Mouse (Mus musculus) limb, embryonic 11.5 days (tissue): ENCODE measurements around the gene Tmem132d. TPM values are rescaled to one million over a fixed set of nuclear protein-coding genes. Genes with fewer than 3 reads are reported as not detected.

Experiments used
- ATAC-seq: fragments of 200-750 bp; cut with Nextera tagmentation; 2 replicates; pipeline ENCODE4 v1.8.0; 2017; ENCODE audit warnings: low read depth; ENCODE audit not compliant: insufficient number of reproducible peaks, low FRiP score, low TSS enrichment
- DNase-seq: peaks from one replicate; pipeline ENCODE4 v3.0.0-alpha.2; 2015; ENCODE audit warnings: low spot score
- H3K27ac ChIP-seq: fragments of 300-500 bp; sonication (generic); replicated peaks from 2 replicates; pipeline ENCODE4 v1.5.1; 2014; ENCODE audit warnings: low read depth, mild to moderate bottlenecking, low read length
- H3K27me3 ChIP-seq: fragments of 300-500 bp; sonication (generic); 2 replicates; pipeline ENCODE4 v1.6.1; 2014; ENCODE audit warnings: mild to moderate bottlenecking, low read length, mixed read lengths; ENCODE audit not compliant: control insufficient read depth, insufficient read depth
- H3K36me3 ChIP-seq: fragments of 300-500 bp; sonication (generic); 2 replicates; pipeline ENCODE4 v1.6.1; 2014; ENCODE audit warnings: mild to moderate bottlenecking, low read length, moderate library complexity, mixed read lengths; ENCODE audit not compliant: control insufficient read depth, insufficient read depth
- H3K4me1 ChIP-seq: fragments of 300-500 bp; sonication (generic); 2 replicates; pipeline ENCODE4 v1.6.1; 2014; ENCODE audit warnings: low read length, mixed read lengths; ENCODE audit not compliant: control insufficient read depth, insufficient read depth
- H3K4me2 ChIP-seq: fragments of 300-500 bp; sonication (generic); 2 replicates; pipeline ENCODE4 v1.6.1; 2014; ENCODE audit warnings: low read depth, mild to moderate bottlenecking, moderate library complexity; ENCODE audit not compliant: severe bottlenecking
- H3K4me3 ChIP-seq: fragments of 300-500 bp; sonication (generic); 2 replicates; pipeline ENCODE4 v1.5.1; 2014; ENCODE audit warnings: low read depth, low read length
- H3K9ac ChIP-seq: fragments of 300-500 bp; sonication (generic); 2 replicates; pipeline ENCODE4 v1.6.1; 2014; ENCODE audit warnings: mild to moderate bottlenecking, low read length
- H3K9me3 ChIP-seq: fragments of 300-500 bp; sonication (generic); 2 replicates; pipeline ENCODE4 v1.6.1; 2016; ENCODE audit warnings: low read length; ENCODE audit not compliant: control insufficient read depth
- WGBS: fragments of 180-500 bp; shearing (Covaris S2); extraction: QIAGEN DNeasy Blood & Tissue Kit; methylation state at CpG from one replicate; pipeline ENCODE4 v1.1.7; 2014; 5-methylcytosine and 5-hydroxymethylcytosine counted together
- polyA plus RNA-seq: library from polyadenylated mRNA; unstranded; fragments of >200 nt; fragmentation: Nextera tagmentation; extraction: Ambion mirVana; gene quantifications from 2 replicates; pipeline ENCODE4 v1.2.1, GENCODE M21; 2014

Tmem132d gene
- polyA plus RNA-seq, 1 experiment from 2014 or later, result 0.60 TPM

DNA sequence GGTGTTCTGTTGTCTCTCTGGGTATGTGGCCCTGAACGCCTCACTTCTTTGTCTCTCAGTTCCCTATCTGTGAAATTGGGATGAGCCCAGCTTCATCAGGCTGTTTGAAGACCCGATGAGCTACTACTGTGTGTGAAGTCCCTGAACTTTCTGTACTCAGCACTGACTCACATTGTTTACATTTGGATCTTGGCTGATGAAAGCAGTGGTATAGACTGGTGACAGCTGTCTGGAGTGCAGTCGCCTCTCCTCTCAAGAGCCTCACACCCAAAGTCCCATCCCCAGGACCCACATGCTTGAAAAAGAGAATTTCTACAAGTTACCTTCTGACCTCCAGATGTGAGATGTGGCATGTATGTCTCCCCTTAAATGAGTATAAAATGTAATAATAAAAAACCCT, 625.5 kb downstream of the Tmem132d start:
- ATAC-seq (no peak), DNase-seq (no peak)
- WGBS, result 84% methylated on average over 3 of the region's 3 CpGs
- Histone ChIP-seq H3K4me3 (no peak overlapping the region), H3K9me3 (no peaks in the 10 kb centered on the region), H3K9ac (no peak overlapping the region), H3K4me2 (no peak overlapping the region), H3K27me3 (no peaks in the 10 kb centered on the region), H3K36me3 (no peaks in the 10 kb centered on the region), H3K4me1 (no peaks in the 10 kb centered on the region), H3K27ac (no peak overlapping the region)

DNA sequence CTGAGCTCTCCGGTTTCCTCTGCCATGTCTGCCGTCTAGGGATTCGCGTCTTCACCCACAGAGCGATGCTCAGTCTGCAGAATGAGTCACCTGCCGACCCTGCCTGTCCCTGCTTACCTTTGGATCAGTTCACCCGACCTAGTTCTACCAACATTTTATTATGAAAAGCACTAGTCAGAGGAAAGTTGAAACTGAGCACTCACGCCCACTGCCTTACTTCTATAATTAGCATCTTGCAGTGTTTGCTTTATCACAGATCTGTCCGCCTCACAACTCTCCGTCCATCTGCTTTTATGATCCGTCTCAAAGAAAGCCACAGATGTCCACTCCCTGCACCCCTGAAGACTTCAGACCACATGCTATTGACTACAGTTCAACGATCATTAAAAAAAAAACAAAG, 626.0 kb downstream of the Tmem132d start:
- no peak overlapping the region for H3K9ac ChIP-seq
- H3K4me1 ChIP-seq, result no peaks in the 10 kb centered on the region
- no peaks in the 10 kb centered on the region for H3K36me3 ChIP-seq
- H3K27me3 ChIP-seq, result no peaks in the 10 kb centered on the region
- no peak for DNase-seq
- 91% methylated on average over 12 of the region's 12 CpGs for WGBS
- no peak overlapping the region for H3K4me2 ChIP-seq
- no peak for ATAC-seq
- no peak overlapping the region for H3K4me3 ChIP-seq
- no peaks in the 10 kb centered on the region for H3K9me3 ChIP-seq
- no peak overlapping the region for H3K27ac ChIP-seq

DNA sequence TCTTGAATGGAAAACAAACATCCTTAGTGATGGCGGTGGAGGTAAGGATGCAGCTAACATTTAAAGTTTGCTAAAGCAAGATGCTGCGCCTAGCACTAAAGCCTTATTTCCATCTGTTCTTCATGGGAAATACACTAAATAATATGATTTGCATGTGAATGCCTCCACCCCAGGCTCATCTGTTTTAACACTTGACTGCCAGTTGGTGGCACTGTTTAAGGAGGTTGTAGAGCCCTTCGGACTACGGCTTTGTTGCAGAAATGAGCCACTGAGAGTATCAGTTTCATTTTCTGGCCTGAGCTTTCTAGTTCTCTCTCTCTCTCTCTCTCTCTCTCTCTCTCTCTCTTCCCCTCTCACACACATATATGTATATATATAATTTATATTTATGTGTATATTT, 632.0 kb downstream of the Tmem132d start:
- no peak overlapping the region for H3K27ac ChIP-seq
- no peak overlapping the region for H3K4me2 ChIP-seq
- ATAC-seq (no peak), DNase-seq (no peak)
- H3K27me3 ChIP-seq, result no peaks in the 10 kb centered on the region
- no peak overlapping the region for H3K4me3 ChIP-seq
- H3K9me3 ChIP-seq, result no peaks in the 10 kb centered on the region
- no peaks in the 10 kb centered on the region for H3K4me1 ChIP-seq
- no peak overlapping the region for H3K9ac ChIP-seq
- 65% methylated on average over 4 of the region's 4 CpGs for WGBS
- no peaks in the 10 kb centered on the region for H3K36me3 ChIP-seq

DNA sequence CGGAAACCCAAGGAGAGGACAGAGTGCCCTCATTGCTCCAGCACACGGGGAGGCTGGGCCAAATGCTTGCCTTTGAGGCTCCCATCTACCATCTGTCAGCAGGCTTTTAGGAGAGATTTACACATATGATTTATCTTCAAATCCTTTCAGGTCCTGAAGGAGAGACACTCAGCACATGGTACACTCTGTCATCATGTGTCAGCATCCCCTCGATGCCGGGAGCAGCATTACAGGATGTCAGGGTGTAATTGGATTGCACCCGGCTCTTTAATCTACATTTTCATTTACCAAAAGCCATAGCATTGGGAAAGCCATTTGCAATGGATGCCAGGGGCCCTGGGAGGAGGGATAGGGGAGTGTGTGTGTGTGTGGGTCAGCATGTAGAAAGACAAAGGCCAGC, 651.7 kb downstream of the Tmem132d start:
- WGBS, result 69% methylated on average over 5 of the region's 5 CpGs
- H3K27me3 ChIP-seq, result no peaks in the 10 kb centered on the region
- H3K9ac ChIP-seq, result no peak overlapping the region
- H3K4me3 ChIP-seq, result no peak overlapping the region
- DNase-seq (no peak), ATAC-seq (no peak)
- no peaks in the 10 kb centered on the region for H3K4me1 ChIP-seq
- no peaks in the 10 kb centered on the region for H3K9me3 ChIP-seq
- no peak overlapping the region for H3K4me2 ChIP-seq
- H3K27ac ChIP-seq, result no peak overlapping the region
- H3K36me3 ChIP-seq, result no peaks in the 10 kb centered on the region

DNA sequence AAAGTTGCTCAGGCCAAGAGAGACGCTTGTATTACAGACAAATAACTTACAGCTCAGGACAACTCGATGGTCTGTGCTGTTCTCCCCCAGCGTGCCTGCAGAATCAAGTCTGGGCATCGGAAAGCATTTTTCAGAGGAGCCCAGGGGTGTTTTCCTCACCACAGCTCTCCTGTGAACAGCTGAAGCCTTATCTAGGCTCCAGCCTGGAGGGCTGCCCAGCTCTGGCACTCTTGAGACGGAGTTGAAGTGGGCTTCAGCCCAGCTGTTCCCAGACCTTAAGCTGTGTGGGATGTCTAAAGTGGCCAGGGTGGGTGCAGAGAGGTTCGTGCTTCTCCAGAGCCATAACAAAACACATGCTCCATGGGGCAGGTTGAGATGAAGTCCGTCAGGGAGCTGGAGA, 657.1 kb downstream of the Tmem132d start:
- Histone ChIP-seq H3K27ac (no peak overlapping the region), H3K27me3 (no peaks in the 10 kb centered on the region), H3K9ac (no peak overlapping the region), H3K4me2 (no peak overlapping the region), H3K36me3 (no peaks in the 10 kb centered on the region), H3K9me3 (no peaks in the 10 kb centered on the region), H3K4me1 (no peaks in the 10 kb centered on the region), H3K4me3 (no peak overlapping the region)
- ATAC-seq, result no peak
- WGBS, result 71% methylated on average over 7 of the region's 7 CpGs
- DNase-seq, result no peak

DNA sequence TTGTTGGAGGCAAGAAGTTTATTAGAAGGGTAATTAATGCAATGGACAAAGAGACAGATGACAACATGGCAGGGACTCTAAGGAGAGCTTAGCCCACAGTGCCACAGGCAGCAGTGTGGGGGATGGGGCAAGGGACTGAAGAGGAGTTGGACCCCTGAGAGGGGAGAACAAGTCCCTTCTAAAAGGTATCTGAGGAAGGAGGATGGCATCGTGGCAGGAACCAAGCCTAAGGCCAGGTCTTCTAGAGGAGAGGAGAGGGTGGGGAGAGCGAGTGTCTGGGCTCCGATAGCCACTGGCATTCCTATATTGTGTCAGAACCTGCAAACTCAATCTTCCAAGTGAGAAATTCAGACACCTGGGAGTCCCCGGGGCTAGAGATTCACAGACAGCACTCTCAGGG, 674.3 kb downstream of the Tmem132d start:
- Histone ChIP-seq H3K9me3 (no peaks in the 10 kb centered on the region), H3K36me3 (no peaks in the 10 kb centered on the region), H3K4me2 (no peak overlapping the region), H3K9ac (no peak overlapping the region), H3K27me3 (no peaks in the 10 kb centered on the region), H3K27ac (no peak overlapping the region), H3K4me3 (no peak overlapping the region), H3K4me1 (no peaks in the 10 kb centered on the region)
- DNase-seq (no peak), ATAC-seq (no peak)
- whole genome bisulfite sequencing, result 78% methylated on average over 4 of the region's 4 CpGs

DNA sequence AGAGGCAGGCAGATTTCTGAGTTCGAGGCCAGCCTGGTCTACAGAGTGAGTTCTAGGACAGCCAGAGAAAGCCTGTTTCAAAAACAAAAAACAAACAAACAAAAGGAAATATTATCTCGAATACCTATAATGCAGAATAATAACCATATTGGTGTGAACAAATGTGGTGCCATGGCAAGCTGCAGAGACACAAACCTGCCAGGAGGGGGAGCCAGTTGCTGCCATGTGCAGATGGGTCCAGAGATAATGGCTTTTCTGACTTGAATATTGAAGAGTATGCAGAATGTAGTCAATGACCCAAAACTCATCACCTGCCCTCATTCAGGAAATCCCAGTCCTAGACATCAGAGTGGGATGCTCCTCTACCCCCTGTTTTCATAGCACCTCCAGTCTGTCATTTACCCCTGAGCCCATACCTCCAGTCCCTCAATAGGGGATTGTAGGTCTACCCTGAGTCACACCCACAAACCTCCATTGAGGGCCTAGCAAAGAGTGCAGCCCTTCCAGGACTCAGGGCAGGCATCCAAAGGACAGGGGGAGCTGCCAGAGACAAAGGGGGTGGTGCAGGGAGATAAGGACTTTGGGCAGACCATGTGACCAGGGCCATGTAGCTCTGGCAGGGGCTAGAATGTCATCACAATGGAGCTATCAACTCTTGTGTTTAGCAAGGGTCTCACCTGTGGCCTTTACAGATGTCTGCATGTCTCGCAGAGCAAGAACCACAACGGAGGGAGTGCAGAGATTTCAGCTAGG, 676.0 kb downstream of the Tmem132d start:
- Histone ChIP-seq H3K9me3 (no peaks in the 10 kb centered on the region), H3K4me3 (no peak overlapping the region), H3K27me3 (no peaks in the 10 kb centered on the region), H3K9ac (no peak overlapping the region), H3K27ac (no peak overlapping the region), H3K36me3 (no peaks in the 10 kb centered on the region), H3K4me2 (no peak overlapping the region), H3K4me1 (no peaks in the 10 kb centered on the region)
- ATAC-seq, result no peak
- no peak for DNase-seq
- WGBS, result 90% methylated on average over 4 of the region's 4 CpGs

DNA sequence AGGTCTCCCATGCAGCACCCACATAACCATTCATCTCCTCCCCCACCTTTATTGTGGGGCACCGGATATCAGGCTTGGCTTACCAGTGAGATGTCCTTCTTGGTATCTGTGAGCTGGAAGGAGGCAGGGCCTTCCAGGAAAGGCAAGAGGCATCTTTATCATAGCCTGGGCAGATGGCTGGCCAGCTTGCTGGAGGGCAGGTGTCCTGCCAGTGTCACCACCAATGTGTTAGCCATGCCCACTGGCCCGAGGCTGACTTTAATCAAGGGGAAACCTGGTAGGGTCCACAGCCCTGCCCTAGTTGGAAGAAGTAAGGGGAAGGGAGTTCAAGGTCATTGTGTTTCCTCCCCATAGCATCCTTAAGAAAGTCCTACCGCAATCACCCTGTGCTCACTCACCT, 676.9 kb downstream of the Tmem132d start:
- Histone ChIP-seq H3K36me3 (no peaks in the 10 kb centered on the region), H3K4me1 (no peaks in the 10 kb centered on the region), H3K4me2 (no peak overlapping the region), H3K9me3 (no peaks in the 10 kb centered on the region), H3K27me3 (no peaks in the 10 kb centered on the region), H3K27ac (no peak overlapping the region), H3K4me3 (no peak overlapping the region), H3K9ac (no peak overlapping the region)
- 85% methylated on average over 3 of the region's 3 CpGs for WGBS
- no peak for ATAC-seq
- DNase-seq, result no peak

DNA sequence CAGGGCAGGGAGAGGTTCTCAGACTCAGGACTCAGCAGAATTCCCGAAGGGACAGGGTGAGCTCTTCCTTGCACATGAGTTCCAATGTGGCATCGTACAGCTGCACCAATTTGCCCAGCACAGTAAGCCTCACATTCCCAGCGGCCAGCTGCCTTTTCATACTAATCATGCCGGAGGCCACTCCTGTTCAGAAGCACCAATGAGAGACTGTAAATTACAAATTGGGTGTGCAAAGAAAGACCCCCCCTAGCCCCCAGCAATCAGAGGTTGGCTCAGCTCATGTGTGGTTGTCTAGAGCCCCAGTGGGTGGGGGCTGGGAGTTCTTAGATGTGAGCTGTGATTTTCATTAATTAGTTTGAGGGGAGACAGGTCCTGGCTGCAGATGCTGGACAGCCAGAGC, 677.3 kb downstream of the Tmem132d start:
- Histone ChIP-seq H3K27ac (no peak overlapping the region), H3K4me3 (no peak overlapping the region), H3K27me3 (no peaks in the 10 kb centered on the region), H3K9ac (no peak overlapping the region), H3K4me1 (no peaks in the 10 kb centered on the region), H3K9me3 (no peaks in the 10 kb centered on the region), H3K36me3 (no peaks in the 10 kb centered on the region), H3K4me2 (no peak overlapping the region)
- ATAC-seq (no peak), DNase-seq (no peak)
- WGBS, result 74% methylated on average over 4 of the region's 4 CpGs
